Mouse (Mus musculus) midbrain, embryonic 16.5 days (tissue): Measurements from ENCODE around the gene Kctd20. TPM values are rescaled to one million over a fixed set of nuclear protein-coding genes. Genes with fewer than 3 reads are reported as not detected.
A peak's percentile ranks its signal among the peaks of the same experiment; 100 is the strongest.

Experiments
- ATAC-seq: fragments of 200-750 bp; cut with Nextera tagmentation; 2 replicates; pipeline ENCODE4 v1.8.0; 2017; ENCODE audit warnings: moderate TSS enrichment
- H3K27ac ChIP-seq: fragments of 300-500 bp; sonication (generic); 2 replicates; pipeline ENCODE4 v1.5.1; 2014; ENCODE audit warnings: mild to moderate bottlenecking, low read length, mixed read lengths
- H3K27me3 ChIP-seq: fragments of 300-500 bp; sonication (generic); 2 replicates; pipeline ENCODE4 v1.6.1; 2014; ENCODE audit warnings: low read depth, low read length, mixed read lengths; ENCODE audit not compliant: control insufficient read depth, insufficient read depth
- H3K36me3 ChIP-seq: fragments of 300-500 bp; sonication (generic); 2 replicates; pipeline ENCODE4 v1.6.1; 2014; ENCODE audit warnings: mild to moderate bottlenecking, low read length, moderate library complexity, mixed read lengths; ENCODE audit not compliant: control insufficient read depth, insufficient read depth
- H3K4me1 ChIP-seq: fragments of 300-500 bp; sonication (generic); 2 replicates; pipeline ENCODE4 v1.6.1; 2014; ENCODE audit warnings: mild to moderate bottlenecking, low read length, mixed read lengths; ENCODE audit not compliant: control insufficient read depth, insufficient read depth
- H3K4me2 ChIP-seq: fragments of 300-500 bp; sonication (generic); 2 replicates; pipeline ENCODE4 v1.6.1; 2014; ENCODE audit warnings: mild to moderate bottlenecking, low read length, mixed read lengths
- H3K4me3 ChIP-seq: fragments of 300-500 bp; sonication (generic); 2 replicates; pipeline ENCODE4 v1.5.1; 2014; ENCODE audit warnings: low read depth, mild to moderate bottlenecking, low read length, moderate library complexity, mixed read lengths
- H3K9ac ChIP-seq: fragments of 300-500 bp; sonication (generic); 2 replicates; pipeline ENCODE4 v1.6.1; 2014; ENCODE audit warnings: low read depth, low read length, mixed read lengths
- H3K9me3 ChIP-seq: fragments of 300-500 bp; sonication (generic); replicated peaks from 2 replicates; pipeline ENCODE4 v1.6.1; 2014; ENCODE audit warnings: mild to moderate bottlenecking, low read length, mixed read lengths; ENCODE audit not compliant: control insufficient read depth, poor library complexity, severe bottlenecking
- WGBS: fragments of 180-500 bp; shearing (Covaris S2); extraction: QIAGEN DNeasy Blood & Tissue Kit; methylation state at CpG from one replicate; pipeline ENCODE4 v1.1.7; 2014; 5-methylcytosine and 5-hydroxymethylcytosine counted together
- polyA plus RNA-seq: library from polyadenylated mRNA; unstranded; fragments of >200 nt; fragmentation: Nextera tagmentation; extraction: Ambion mirVana; gene quantifications from 2 replicates; pipeline ENCODE4 v1.2.1, GENCODE M21; 2015

Gene Kctd20
- 92.4 and 93.4 TPM in 2 replicates for polyA plus RNA-seq

DNA sequence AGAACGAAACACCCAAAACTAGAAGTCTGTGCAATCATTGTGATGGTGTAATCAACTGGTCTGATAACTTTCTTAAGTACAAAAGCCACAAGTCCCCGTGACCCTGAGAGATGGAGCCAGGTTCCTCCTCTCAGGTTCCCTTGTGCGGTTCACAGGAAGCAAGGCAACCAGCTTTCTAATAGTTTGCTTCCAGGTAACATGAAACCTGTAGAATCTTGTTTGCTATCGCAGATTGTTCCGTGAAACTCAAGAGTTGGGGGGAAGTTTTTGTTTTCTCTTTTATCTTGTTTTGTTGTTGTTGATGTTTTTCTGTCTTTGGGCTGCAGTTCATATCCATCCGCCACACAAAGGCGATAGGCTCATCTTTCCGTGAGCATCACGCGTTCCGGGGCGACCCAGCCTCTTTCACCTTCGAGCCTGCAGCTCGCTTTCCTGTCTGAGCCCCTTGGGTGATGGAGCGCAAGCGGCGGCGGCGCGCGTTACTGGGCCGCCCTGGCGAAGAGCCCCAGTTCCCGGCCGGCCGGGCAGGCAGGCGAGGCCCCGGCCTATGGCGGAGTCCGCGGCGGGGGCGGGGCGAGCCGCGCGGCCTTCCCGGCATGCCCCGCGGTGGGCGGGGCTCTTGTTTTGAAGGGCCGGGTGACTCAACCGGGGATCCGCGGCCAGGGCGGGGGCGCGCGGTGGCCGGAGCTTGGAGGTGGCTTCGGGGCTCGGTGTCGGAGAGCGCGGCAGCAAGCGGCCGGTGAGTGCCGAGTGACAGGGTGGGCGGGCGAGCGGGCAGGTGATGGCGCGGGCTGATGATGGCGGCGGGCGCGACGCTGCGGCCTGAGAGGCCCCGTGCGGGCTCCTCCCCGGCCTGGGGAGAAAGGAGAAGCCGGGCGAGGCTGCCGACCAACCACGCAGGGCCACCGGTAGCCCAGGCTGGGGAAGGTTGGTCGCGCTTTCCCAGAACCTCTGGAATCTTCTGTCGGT is at the start of gene Kctd20:
Gene Kctd20, plus strand, starts transcription at position 120 of the 969 bp plus-strand sequence.
- H3K4me1 ChIP-seq: peaks cover 19% of the 10 kb centered on the region
- H3K36me3 ChIP-seq: no peaks in the 10 kb centered on the region
- H3K27me3 ChIP-seq: no peaks in the 10 kb centered on the region
- H3K9me3 ChIP-seq: no peaks in the 10 kb centered on the region; the same call in 1 of the 2 replicates
- WGBS: under 1% methylated on average over 62 of the region's 80 CpGs
- peak within 1 kb of the TSS; percentile 93 for H3K9ac ChIP-seq
- peak within 1 kb of the TSS; percentile 73 for H3K4me3 ChIP-seq
- H3K4me2 ChIP-seq: peak within 1 kb of the TSS; percentile 82
- peak; percentile 92 for ATAC-seq
- H3K27ac ChIP-seq: peak within 1 kb of the TSS; percentile 97

DNA sequence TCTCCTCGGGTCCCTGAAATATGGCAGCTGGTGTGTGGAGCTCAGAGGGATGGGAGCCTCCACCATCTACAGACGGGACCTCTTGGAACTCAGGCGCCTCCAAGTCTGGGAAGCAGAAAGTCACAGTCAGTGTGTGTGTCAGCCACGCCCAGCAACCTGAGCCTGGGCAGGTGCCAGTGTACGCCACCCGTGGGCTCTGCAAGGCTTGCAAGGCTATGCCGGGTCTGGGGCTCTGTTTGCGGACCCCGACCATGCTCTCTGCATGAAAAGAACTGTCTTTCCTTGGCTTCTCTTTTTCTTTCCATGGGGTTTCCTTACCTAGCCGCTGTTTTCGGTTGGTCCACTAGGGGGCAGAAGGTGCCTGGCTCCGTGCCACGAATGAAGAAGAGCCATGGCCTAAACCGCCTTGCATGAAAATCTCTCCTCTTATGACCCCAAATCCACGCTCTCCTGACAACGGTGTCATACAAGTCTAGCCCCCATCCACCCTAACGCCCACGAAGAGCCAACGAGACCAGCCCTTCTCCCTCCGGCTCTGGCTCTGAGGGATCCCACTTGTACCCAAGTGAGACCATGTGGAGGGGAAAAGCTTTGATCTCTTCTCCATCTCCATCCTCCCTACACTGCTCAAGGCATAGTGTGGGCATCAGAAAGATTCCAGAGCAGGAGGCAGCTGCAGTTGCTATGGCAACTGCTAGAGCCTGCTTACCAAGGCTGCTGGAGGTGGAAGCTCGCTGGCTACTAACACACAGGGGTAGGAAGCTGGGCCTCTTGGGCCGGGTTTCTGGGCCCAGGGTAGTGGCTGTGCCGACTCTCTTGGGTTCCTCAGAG is 47.0 kb upstream of the Kctd20 start:
- H3K4me3 ChIP-seq: 0 out of 2 replicates have a peak overlapping the region, but pooled peaks have one; percentile 3
- peak; percentile 95 for ATAC-seq
- no peaks in the 10 kb centered on the region for H3K9me3 ChIP-seq
- peak overlapping the region; percentile 94 for H3K27ac ChIP-seq
- peak overlapping the region; percentile 41 for H3K4me2 ChIP-seq
- WGBS: 23% methylated on average over 23 of the region's 23 CpGs
- no peaks in the 10 kb centered on the region for H3K27me3 ChIP-seq
- H3K36me3 ChIP-seq: no peaks in the 10 kb centered on the region
- H3K9ac ChIP-seq: peak overlapping the region; percentile 46; the same call in 1 of the 2 replicates
- H3K4me1 ChIP-seq: peaks cover 21% of the 10 kb centered on the region

DNA sequence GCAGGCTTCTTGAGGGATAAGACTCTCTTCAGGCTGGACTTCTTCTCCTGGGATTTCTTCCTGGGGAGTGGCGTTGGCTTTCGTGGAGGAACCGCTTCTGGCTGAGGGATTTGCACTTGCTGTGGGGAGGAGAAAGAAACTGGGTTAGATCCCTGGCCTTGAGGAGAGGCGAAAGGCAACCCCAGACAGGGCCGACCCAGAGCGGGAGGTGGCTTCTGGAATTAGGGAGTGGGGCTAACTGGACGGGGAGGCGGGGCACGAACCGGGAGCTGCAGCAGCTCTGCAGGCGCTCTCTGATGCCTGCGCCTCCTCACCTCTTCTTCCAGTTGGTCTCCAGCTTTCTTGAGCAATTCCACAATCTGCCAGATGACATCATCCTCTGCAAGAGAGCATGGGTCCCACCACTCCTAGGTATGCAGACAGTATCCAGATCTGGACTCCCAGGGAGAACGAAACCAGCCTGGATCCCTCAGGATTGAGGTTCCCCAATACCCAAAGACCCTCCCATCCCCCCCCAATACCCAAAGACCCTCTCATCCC is 46.3 kb upstream of the Kctd20 start:
- no peak overlapping the region for H3K4me3 ChIP-seq
- peaks cover 21% of the 10 kb centered on the region for H3K4me1 ChIP-seq
- H3K9ac ChIP-seq: peak overlapping the region; percentile 46; the same call in 1 of the 2 replicates
- H3K27me3 ChIP-seq: no peaks in the 10 kb centered on the region
- ATAC-seq: peak; percentile 21; the same call in 1 of the 2 replicates
- H3K9me3 ChIP-seq: no peaks in the 10 kb centered on the region
- WGBS: 61% methylated on average over 13 of the region's 13 CpGs
- peak overlapping the region; percentile 41 for H3K4me2 ChIP-seq
- no peaks in the 10 kb centered on the region for H3K36me3 ChIP-seq
- H3K27ac ChIP-seq: peak overlapping the region; percentile 94

DNA sequence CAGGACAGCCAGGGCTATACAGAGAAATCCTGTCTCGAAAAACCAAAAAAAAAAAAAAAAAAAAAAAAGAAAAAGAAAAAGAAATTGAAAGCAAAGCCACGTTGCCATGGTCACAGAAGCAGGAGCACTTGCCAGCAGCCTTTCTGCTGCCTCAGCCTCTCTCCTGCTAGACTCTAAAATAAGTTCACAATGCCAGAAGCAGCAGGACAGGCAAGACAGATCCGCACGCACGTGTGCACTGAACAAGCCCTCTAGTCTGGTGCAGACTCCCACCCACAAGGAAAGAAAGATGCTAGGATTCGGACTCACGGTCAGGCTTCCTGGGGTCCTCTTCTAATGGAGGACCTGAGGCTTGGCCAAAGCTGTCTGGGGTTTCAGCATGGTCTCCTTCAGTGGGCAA is 43.8 kb upstream of the Kctd20 start:
- 50% methylated on average over 7 of the region's 7 CpGs for WGBS
- no peaks in the 10 kb centered on the region for H3K27me3 ChIP-seq
- H3K4me1 ChIP-seq: peaks cover 21% of the 10 kb centered on the region
- no peak for ATAC-seq
- no peak overlapping the region for H3K9ac ChIP-seq
- peak overlapping the region; percentile 50; the same call in 1 of the 2 replicates for H3K27ac ChIP-seq
- no peaks in the 10 kb centered on the region for H3K36me3 ChIP-seq
- no peak overlapping the region for H3K4me3 ChIP-seq
- no peak overlapping the region for H3K4me2 ChIP-seq
- H3K9me3 ChIP-seq: no peaks in the 10 kb centered on the region

DNA sequence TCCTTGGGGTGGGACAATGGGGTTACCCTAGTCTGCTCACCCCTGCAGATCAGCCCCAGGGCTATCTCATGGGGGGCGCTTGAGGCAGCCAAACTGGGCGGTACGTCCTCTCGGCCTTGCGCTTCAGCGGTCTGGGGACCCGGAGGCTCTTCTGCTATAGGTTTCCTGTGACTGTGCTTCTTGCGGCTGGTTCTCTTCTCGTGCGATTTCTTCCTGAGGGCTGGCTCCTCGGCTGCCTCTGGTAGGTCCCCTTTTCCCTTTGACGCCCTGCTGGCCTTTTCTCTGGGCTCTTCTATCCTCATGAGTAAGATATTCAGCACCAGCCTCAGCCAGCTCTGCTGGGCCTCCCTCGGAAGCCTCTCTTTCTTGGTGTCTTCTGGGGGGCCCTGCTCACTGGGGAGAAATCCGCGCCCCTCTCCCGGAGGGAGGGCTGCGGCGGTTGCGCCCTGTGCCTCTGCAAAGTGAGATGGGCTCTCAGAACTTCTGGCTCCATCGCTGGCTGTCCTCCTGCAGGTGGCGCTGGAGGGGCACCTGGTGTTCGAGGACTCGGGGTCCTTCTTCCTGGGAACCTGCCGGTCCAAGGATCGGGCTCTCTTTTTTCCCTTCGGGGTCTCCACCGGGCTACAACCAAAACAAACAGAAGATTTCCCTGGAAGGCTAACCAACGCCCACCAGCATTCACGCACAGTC is 42.4 kb upstream of the Kctd20 start:
- 0 out of 2 replicates have a peak overlapping the region, but pooled peaks have one; percentile 7 for H3K4me3 ChIP-seq
- H3K4me2 ChIP-seq: peak overlapping the region; percentile 35
- no peaks in the 10 kb centered on the region for H3K27me3 ChIP-seq
- H3K9ac ChIP-seq: no peak overlapping the region
- H3K4me1 ChIP-seq: peaks cover 17% of the 10 kb centered on the region
- H3K9me3 ChIP-seq: no peaks in the 10 kb centered on the region
- no peaks in the 10 kb centered on the region for H3K36me3 ChIP-seq
- ATAC-seq: no peak
- WGBS: 8% methylated on average over 29 of the region's 29 CpGs
- no peak overlapping the region for H3K27ac ChIP-seq

DNA sequence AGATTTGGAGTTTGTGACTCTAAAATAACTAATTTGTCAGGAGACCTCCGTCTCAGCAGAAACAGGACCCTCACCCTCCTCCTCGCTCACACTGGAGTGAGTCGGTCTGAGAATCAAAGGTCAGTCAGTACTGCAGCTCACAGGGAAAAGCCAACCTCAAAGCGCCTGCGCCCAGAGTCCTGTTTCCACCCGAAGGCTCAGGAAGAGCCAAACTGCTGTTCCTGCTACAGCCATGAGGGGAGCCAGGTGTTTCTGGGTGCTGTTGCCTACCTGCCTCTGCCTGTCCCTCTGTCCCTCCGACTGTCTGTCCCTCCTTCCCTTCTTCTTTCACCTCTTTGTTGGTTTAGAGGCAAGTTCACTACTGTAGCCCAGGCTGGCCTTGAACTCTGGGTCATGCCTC is 41.6 kb upstream of the Kctd20 start:
- H3K4me2 ChIP-seq: no peak overlapping the region
- no peak overlapping the region for H3K9ac ChIP-seq
- no peak overlapping the region for H3K4me3 ChIP-seq
- H3K36me3 ChIP-seq: no peaks in the 10 kb centered on the region
- no peak overlapping the region for H3K27ac ChIP-seq
- peaks cover 11% of the 10 kb centered on the region for H3K4me1 ChIP-seq
- H3K9me3 ChIP-seq: no peaks in the 10 kb centered on the region
- H3K27me3 ChIP-seq: no peaks in the 10 kb centered on the region
- 28% methylated on average over 7 of the region's 7 CpGs for WGBS
- no peak for ATAC-seq

DNA sequence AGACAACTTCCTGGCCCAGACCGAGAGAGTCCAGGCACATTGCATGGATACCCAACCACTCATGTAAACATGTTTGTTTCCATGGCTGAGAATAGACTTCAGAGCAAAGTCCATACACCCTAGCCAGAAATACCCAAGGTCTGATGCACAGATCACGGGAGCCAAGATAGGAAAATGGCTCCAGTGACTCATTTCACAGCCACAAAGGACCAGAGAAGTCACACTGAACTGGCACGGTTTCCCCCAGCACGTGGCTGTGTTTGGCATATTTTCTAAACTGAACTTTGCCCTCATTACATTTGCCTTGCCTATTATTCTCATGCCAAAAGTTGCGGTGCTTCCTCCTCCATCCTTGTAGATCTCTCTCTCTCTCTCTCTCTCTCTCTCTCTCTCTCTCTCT is 38.5 kb upstream of the Kctd20 start:
- no peak for ATAC-seq
- H3K27me3 ChIP-seq: no peaks in the 10 kb centered on the region
- H3K27ac ChIP-seq: no peak overlapping the region
- no peaks in the 10 kb centered on the region for H3K9me3 ChIP-seq
- H3K4me1 ChIP-seq: peaks cover 5% of the 10 kb centered on the region; the same call in 1 of the 2 replicates
- no peaks in the 10 kb centered on the region for H3K36me3 ChIP-seq
- H3K4me2 ChIP-seq: no peak overlapping the region
- 77% methylated on average over 5 of the region's 5 CpGs for WGBS
- no peak overlapping the region for H3K4me3 ChIP-seq
- no peak overlapping the region for H3K9ac ChIP-seq

DNA sequence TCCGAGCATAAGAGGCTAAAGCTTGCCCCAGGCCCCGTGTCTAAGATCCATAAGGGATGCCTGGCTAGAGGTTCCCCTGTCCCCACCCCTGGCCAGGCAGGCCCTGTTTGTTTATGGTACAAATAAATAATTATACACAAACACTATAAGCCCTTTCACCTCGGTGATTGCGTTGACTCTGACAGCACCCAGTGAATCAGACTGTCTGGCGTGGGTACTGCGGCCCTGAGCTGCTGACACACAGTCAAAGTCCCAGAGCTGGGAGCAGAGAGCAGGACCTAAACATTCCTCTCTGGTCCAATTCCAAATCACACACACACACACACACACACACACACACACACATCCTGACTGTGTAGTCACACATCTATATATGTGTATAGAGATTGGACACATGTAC is 37.8 kb upstream of the Kctd20 start:
- Histone ChIP-seq H3K9me3 (no peaks in the 10 kb centered on the region), H3K4me3 (no peak overlapping the region), H3K36me3 (no peaks in the 10 kb centered on the region), H3K9ac (no peak overlapping the region), H3K27ac (no peak overlapping the region), H3K4me1 (0 out of 2 replicates have a peak, but pooled peaks cover 3% of the 10 kb centered on the region), H3K27me3 (no peaks in the 10 kb centered on the region), H3K4me2 (no peak overlapping the region)
- 83% methylated on average over 6 of the region's 6 CpGs for WGBS
- no peak for ATAC-seq
